Mouse (Mus musculus) neural tube, embryonic 15.5 days (tissue): ENCODE results near the gene Sept9. TPM values are rescaled to one million over a fixed set of nuclear protein-coding genes. Genes with fewer than 3 reads are reported as not detected.

Experiments
- ATAC-seq: fragments of 200-750 bp; cut with Nextera tagmentation; 2 replicates; pipeline ENCODE4 v1.8.0; 2017; ENCODE audit warnings: mild to moderate bottlenecking, moderate TSS enrichment, moderate library complexity; ENCODE audit not compliant: low FRiP score
- H3K27ac ChIP-seq: fragments of 300-500 bp; sonication (generic); replicated peaks from 2 replicates; pipeline ENCODE4 v1.5.1; 2015; ENCODE audit warnings: mild to moderate bottlenecking, inconsistent platforms
- H3K27me3 ChIP-seq: fragments of 300-500 bp; sonication (generic); replicated peaks from 2 replicates; pipeline ENCODE4 v1.6.1; 2015; ENCODE audit warnings: inconsistent platforms
- H3K36me3 ChIP-seq: fragments of 300-500 bp; sonication (generic); 2 replicates; pipeline ENCODE4 v1.6.1; 2015; ENCODE audit warnings: inconsistent platforms
- H3K4me1 ChIP-seq: fragments of 300-500 bp; sonication (generic); 2 replicates; pipeline ENCODE4 v1.6.1; 2015; ENCODE audit warnings: inconsistent platforms
- H3K4me2 ChIP-seq: fragments of 300-500 bp; sonication (generic); 2 replicates; pipeline ENCODE4 v1.6.1; 2015; ENCODE audit warnings: inconsistent platforms, mild to moderate bottlenecking, moderate library complexity
- H3K4me3 ChIP-seq: fragments of 300-500 bp; sonication (generic); replicated peaks from 2 replicates; pipeline ENCODE4 v1.5.1; 2015; ENCODE audit warnings: mild to moderate bottlenecking, inconsistent platforms
- H3K9ac ChIP-seq: fragments of 300-500 bp; sonication (generic); replicated peaks from 2 replicates; pipeline ENCODE4 v1.6.1; 2015; ENCODE audit warnings: mild to moderate bottlenecking, inconsistent platforms
- H3K9me3 ChIP-seq: fragments of 300-500 bp; sonication (generic); replicated peaks from 2 replicates; pipeline ENCODE4 v1.6.1; 2016; ENCODE audit warnings: inconsistent platforms
- WGBS: fragments of 180-500 bp; shearing (Covaris S2); methylation state at CpG from one replicate; pipeline ENCODE4 v1.1.7; 2015; ENCODE audit warnings: mixed read lengths; 5-methylcytosine and 5-hydroxymethylcytosine counted together
- polyA plus RNA-seq: library from polyadenylated mRNA; unstranded; fragments of >200 nt; fragmentation: Nextera tagmentation; extraction: Ambion mirVana; gene quantifications from 2 replicates; pipeline ENCODE4 v1.2.1, GENCODE M21; 2015

The Sept9 gene
- polyA plus RNA-seq, 1 experiment from 2014 or later: 92.2 TPM

GRCm38 (mm10) chr11:117239617-117240016 is 40.2 kb downstream of the Sept9 start:
- no peak overlapping the region for H3K27ac ChIP-seq
- no peaks in the 10 kb centered on the region for H3K36me3 ChIP-seq
- H3K9me3 ChIP-seq: no peaks in the 10 kb centered on the region
- H3K4me3 ChIP-seq: no peak overlapping the region
- no peak overlapping the region for H3K9ac ChIP-seq
- H3K27me3 ChIP-seq: no peaks in the 10 kb centered on the region
- ATAC-seq: no peak
- H3K4me1 ChIP-seq: peaks cover 15% of the 10 kb centered on the region
- WGBS: 93% methylated on average over 6 of the region's 6 CpGs
- H3K4me2 ChIP-seq: no peak overlapping the region

GRCm38 (mm10) chr11:117240322-117240721 is 40.9 kb downstream of the Sept9 start:
- H3K4me3 ChIP-seq: no peak overlapping the region
- no peak overlapping the region for H3K27ac ChIP-seq
- no peak for ATAC-seq
- WGBS: 79% methylated on average over 9 of the region's 9 CpGs
- no peak overlapping the region for H3K9ac ChIP-seq
- H3K4me2 ChIP-seq: no peak overlapping the region
- H3K4me1 ChIP-seq: peaks cover 12% of the 10 kb centered on the region
- H3K9me3 ChIP-seq: no peaks in the 10 kb centered on the region
- no peaks in the 10 kb centered on the region for H3K27me3 ChIP-seq
- no peaks in the 10 kb centered on the region for H3K36me3 ChIP-seq

GRCm38 (mm10) chr11:117240861-117241738 is 41.6 kb downstream of the Sept9 start:
- no peak for ATAC-seq
- H3K9me3 ChIP-seq: no peaks in the 10 kb centered on the region
- H3K4me1 ChIP-seq: peaks cover 5% of the 10 kb centered on the region
- H3K27ac ChIP-seq: no peak overlapping the region
- no peaks in the 10 kb centered on the region for H3K36me3 ChIP-seq
- WGBS: 87% methylated on average over 11 of the region's 11 CpGs
- H3K4me2 ChIP-seq: no peak overlapping the region
- no peaks in the 10 kb centered on the region for H3K27me3 ChIP-seq
- no peak overlapping the region for H3K4me3 ChIP-seq
- H3K9ac ChIP-seq: no peak overlapping the region

- Histone ChIP-seq H3K9me3 (no peaks in the 10 kb centered on the region), H3K4me3 (no peak overlapping the region), H3K4me2 (no peak overlapping the region), H3K27me3 (no peaks in the 10 kb centered on the region), H3K27ac (no peak overlapping the region), H3K36me3 (no peaks in the 10 kb centered on the region), H3K9ac (no peak overlapping the region), H3K4me1 (peaks cover 3% of the 10 kb centered on the region; the same call in 1 of the 2 replicates)
- no peak for ATAC-seq
- WGBS: 90% methylated on average over 10 of the region's 10 CpGs
These were observed 43.1 kb downstream of the Sept9 start for GRCm38 (mm10) chr11:117242339-117243084.

- Histone ChIP-seq H3K4me3 (no peak overlapping the region), H3K9ac (no peak overlapping the region), H3K27me3 (no peaks in the 10 kb centered on the region), H3K36me3 (no peaks in the 10 kb centered on the region), H3K27ac (no peak overlapping the region), H3K9me3 (no peaks in the 10 kb centered on the region), H3K4me2 (no peak overlapping the region), H3K4me1 (peaks cover 4% of the 10 kb centered on the region)
- 91% methylated on average over 12 of the region's 12 CpGs for WGBS
- ATAC-seq: no peak
These were observed 44.3 kb downstream of the Sept9 start for GRCm38 (mm10) chr11:117243536-117244290.

- no peak overlapping the region for H3K27ac ChIP-seq
- H3K9ac ChIP-seq: no peak overlapping the region
- no peaks in the 10 kb centered on the region for H3K27me3 ChIP-seq
- no peak overlapping the region for H3K4me3 ChIP-seq
- H3K36me3 ChIP-seq: no peaks in the 10 kb centered on the region
- WGBS: 52% methylated on average over 8 of the region's 8 CpGs
- no peaks in the 10 kb centered on the region for H3K9me3 ChIP-seq
- H3K4me2 ChIP-seq: no peak overlapping the region
- ATAC-seq: no peak
- peaks cover 14% of the 10 kb centered on the region for H3K4me1 ChIP-seq
These were observed 45.7 kb downstream of the Sept9 start for GRCm38 (mm10) chr11:117245041-117245725.

GRCm38 (mm10) chr11:117245846-117246245 is 46.4 kb downstream of the Sept9 start:
- Histone ChIP-seq H3K4me2 (no peak overlapping the region), H3K9me3 (no peaks in the 10 kb centered on the region), H3K36me3 (no peaks in the 10 kb centered on the region), H3K27me3 (no peaks in the 10 kb centered on the region), H3K4me3 (no peak overlapping the region), H3K9ac (no peak overlapping the region), H3K27ac (no peak overlapping the region), H3K4me1 (peaks cover 14% of the 10 kb centered on the region)
- WGBS: 72% methylated on average over 3 of the region's 3 CpGs
- ATAC-seq: no peak

- no peaks in the 10 kb centered on the region for H3K9me3 ChIP-seq
- no peak overlapping the region for H3K9ac ChIP-seq
- no peak overlapping the region for H3K4me2 ChIP-seq
- no peaks in the 10 kb centered on the region for H3K36me3 ChIP-seq
- 75% methylated on average over 8 of the region's 8 CpGs for WGBS
- H3K27ac ChIP-seq: no peak overlapping the region
- peaks cover 14% of the 10 kb centered on the region for H3K4me1 ChIP-seq
- no peak for ATAC-seq
- no peaks in the 10 kb centered on the region for H3K27me3 ChIP-seq
- no peak overlapping the region for H3K4me3 ChIP-seq
These were observed 46.8 kb downstream of the Sept9 start for GRCm38 (mm10) chr11:117246286-117246685.

GRCm38 (mm10) chr11:117246981-117247431 is 47.5 kb downstream of the Sept9 start:
- Histone ChIP-seq H3K4me2 (no peak overlapping the region), H3K9me3 (no peaks in the 10 kb centered on the region), H3K4me3 (no peak overlapping the region), H3K36me3 (no peaks in the 10 kb centered on the region), H3K27me3 (no peaks in the 10 kb centered on the region), H3K9ac (no peak overlapping the region), H3K27ac (no peak overlapping the region; the same call in 1 of the 2 replicates), H3K4me1 (peaks cover 14% of the 10 kb centered on the region)
- WGBS: 87% methylated on average over 9 of the region's 9 CpGs
- ATAC-seq: no peak

- 77% methylated on average over 5 of the region's 5 CpGs for WGBS
- no peaks in the 10 kb centered on the region for H3K36me3 ChIP-seq
- H3K4me3 ChIP-seq: no peak overlapping the region
- no peak overlapping the region for H3K9ac ChIP-seq
- no peaks in the 10 kb centered on the region for H3K9me3 ChIP-seq
- no peak overlapping the region for H3K27ac ChIP-seq
- no peak for ATAC-seq
- H3K27me3 ChIP-seq: no peaks in the 10 kb centered on the region
- no peak overlapping the region for H3K4me2 ChIP-seq
- H3K4me1 ChIP-seq: peaks cover 14% of the 10 kb centered on the region
These were observed 48.1 kb downstream of the Sept9 start for GRCm38 (mm10) chr11:117247541-117247940.

GRCm38 (mm10) chr11:117248734-117249248 is 49.3 kb downstream of the Sept9 start:
- no peaks in the 10 kb centered on the region for H3K36me3 ChIP-seq
- peak overlapping the region; percentile 42 for H3K27ac ChIP-seq
- no peaks in the 10 kb centered on the region for H3K27me3 ChIP-seq
- peaks cover 15% of the 10 kb centered on the region for H3K4me1 ChIP-seq
- 21% methylated on average over 11 of the region's 11 CpGs for WGBS
- no peaks in the 10 kb centered on the region for H3K9me3 ChIP-seq
- H3K4me3 ChIP-seq: no peak overlapping the region
- H3K4me2 ChIP-seq: peak overlapping the region; percentile 4; the same call in 1 of the 2 replicates
- peak; percentile 57; the same call in 1 of the 2 replicates for ATAC-seq
- H3K9ac ChIP-seq: peak overlapping the region; percentile 7; the same call in 1 of the 2 replicates
